Mouse (Mus musculus): ENCODE results near the gene Kcnj9. TPM values are rescaled to one million over a fixed set of nuclear protein-coding genes. Genes with fewer than 3 reads are reported as not detected.

Kcnj9 gene
- polyA plus RNA-seq, 1 experiment from 2014 or later, result not detected

DNA sequence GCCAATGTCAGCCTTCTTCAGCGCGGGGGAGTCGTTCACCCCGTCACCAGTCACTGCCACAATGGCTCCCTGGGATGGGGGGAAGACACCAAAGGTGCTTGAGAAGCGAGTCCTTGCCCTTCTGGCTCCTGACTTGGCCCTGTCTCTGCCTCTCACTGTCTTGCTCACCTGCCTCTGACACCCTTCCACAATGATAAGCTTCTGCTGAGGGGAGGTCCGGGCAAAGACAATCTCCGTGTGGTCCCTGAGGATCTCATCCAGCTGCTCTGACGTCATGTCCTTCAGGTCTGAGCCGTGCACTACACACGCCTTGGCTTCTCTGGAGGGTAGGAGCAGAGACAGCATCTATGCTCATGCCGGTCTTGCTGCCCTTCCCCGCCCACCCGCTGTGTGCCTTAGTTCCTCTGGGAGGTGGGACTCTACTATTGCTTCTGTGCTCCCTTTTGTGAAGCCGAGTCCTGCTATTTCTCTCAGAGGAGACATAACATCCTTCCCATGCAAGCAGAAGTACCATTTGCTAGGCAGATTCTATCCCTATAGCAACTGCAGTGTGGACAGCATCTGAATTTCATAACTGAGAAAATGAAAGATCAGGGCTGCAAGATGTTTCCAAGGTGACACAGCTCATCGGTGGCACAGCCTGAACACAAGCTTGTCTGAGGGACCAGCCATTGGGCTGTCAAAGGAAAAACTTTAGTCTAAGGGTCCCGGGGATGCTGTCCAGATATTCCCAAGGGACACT is 49.2 kb downstream of the Kcnj9 start:
- WGBS, result 81% methylated on average over 16 of the region's 16 CpGs
- Histone ChIP-seq H3K4me2 (no peak overlapping the region), H3K4me1 (no peaks in the 10 kb centered on the region; the same call in 1 of the 2 replicates), H3K9ac (no peak overlapping the region), H3K27ac (no peak overlapping the region), H3K27me3 (no peaks in the 10 kb centered on the region), H3K9me3 (replicated peaks) (no peaks in the 10 kb centered on the region), H3K36me3 (no peaks in the 10 kb centered on the region), H3K4me3 (replicated peaks) (no peak overlapping the region)
- no peak for ATAC-seq (replicated peaks; ENCODE audit: low FRiP score)

GRCm38 (mm10) chr1:172278328-172278727 is 50.8 kb downstream of the Kcnj9 start:
- Histone ChIP-seq H3K9ac (no peak overlapping the region), H3K27me3 (no peaks in the 10 kb centered on the region), H3K27ac (no peak overlapping the region), H3K4me2 (no peak overlapping the region), H3K4me1 (peaks cover 6% of the 10 kb centered on the region; the same call in 1 of the 2 replicates), H3K36me3 (no peaks in the 10 kb centered on the region), H3K4me3 (replicated peaks) (no peak overlapping the region), H3K9me3 (replicated peaks) (no peaks in the 10 kb centered on the region)
- ATAC-seq (replicated peaks; ENCODE audit: low FRiP score), result no peak
- 95% methylated on average over 13 of the region's 13 CpGs for WGBS

GRCm38 (mm10) chr1:172277172-172277571 is 51.9 kb downstream of the Kcnj9 start:
- WGBS, result 79% methylated on average over 3 of the region's 3 CpGs
- Histone ChIP-seq H3K4me1 (peaks cover 6% of the 10 kb centered on the region; the same call in 1 of the 2 replicates), H3K9ac (no peak overlapping the region), H3K4me2 (no peak overlapping the region), H3K27me3 (no peaks in the 10 kb centered on the region), H3K27ac (no peak overlapping the region), H3K36me3 (no peaks in the 10 kb centered on the region), H3K9me3 (replicated peaks) (no peaks in the 10 kb centered on the region), H3K4me3 (replicated peaks) (no peak overlapping the region)
- no peak for ATAC-seq (replicated peaks; ENCODE audit: low FRiP score)

GRCm38 (mm10) chr1:172274547-172274946 is 54.6 kb downstream of the Kcnj9 start:
- no peak for ATAC-seq (replicated peaks; ENCODE audit: low FRiP score)
- peaks cover 6% of the 10 kb centered on the region; the same call in 1 of the 2 replicates for H3K4me1 ChIP-seq
- no peak overlapping the region for H3K9ac ChIP-seq
- no peaks in the 10 kb centered on the region for H3K9me3 ChIP-seq (replicated peaks)
- H3K27ac ChIP-seq, result no peak overlapping the region
- H3K36me3 ChIP-seq, result no peaks in the 10 kb centered on the region
- no peak overlapping the region for H3K4me3 ChIP-seq (replicated peaks)
- 69% methylated on average over 5 of the region's 5 CpGs for WGBS
- H3K4me2 ChIP-seq, result no peak overlapping the region
- no peaks in the 10 kb centered on the region for H3K27me3 ChIP-seq

GRCm38 (mm10) chr1:172274116-172274515 is 55.0 kb downstream of the Kcnj9 start:
- H3K4me3 ChIP-seq (replicated peaks), result no peak overlapping the region
- WGBS, result 50% methylated on average over 5 of the region's 5 CpGs

GRCm38 (mm10) chr1:172273386-172273785 is 55.7 kb downstream of the Kcnj9 start:
- no peak overlapping the region for H3K4me2 ChIP-seq
- no peak overlapping the region for H3K27ac ChIP-seq
- no peak overlapping the region for H3K4me3 ChIP-seq (replicated peaks)
- no peaks in the 10 kb centered on the region for H3K27me3 ChIP-seq
- H3K9ac ChIP-seq, result no peak overlapping the region
- no peak for ATAC-seq (replicated peaks; ENCODE audit: low FRiP score)
- H3K36me3 ChIP-seq, result no peaks in the 10 kb centered on the region
- 89% methylated on average over 6 of the region's 6 CpGs for WGBS
- H3K9me3 ChIP-seq (replicated peaks), result no peaks in the 10 kb centered on the region
- peaks cover 6% of the 10 kb centered on the region; the same call in 1 of the 2 replicates for H3K4me1 ChIP-seq

More at GRCm38 (mm10) chr1:172274116-172274515, 55.0 kb downstream of the Kcnj9 start:
- Histone ChIP-seq H3K4me2 (no peak overlapping the region), H3K27me3 (no peaks in the 10 kb centered on the region), H3K36me3 (no peaks in the 10 kb centered on the region), H3K27ac (no peak overlapping the region), H3K4me1 (peaks cover 6% of the 10 kb centered on the region; the same call in 1 of the 2 replicates), H3K9me3 (replicated peaks) (no peaks in the 10 kb centered on the region), H3K9ac (no peak overlapping the region)
- no peak for ATAC-seq (replicated peaks; ENCODE audit: low FRiP score)

DNA sequence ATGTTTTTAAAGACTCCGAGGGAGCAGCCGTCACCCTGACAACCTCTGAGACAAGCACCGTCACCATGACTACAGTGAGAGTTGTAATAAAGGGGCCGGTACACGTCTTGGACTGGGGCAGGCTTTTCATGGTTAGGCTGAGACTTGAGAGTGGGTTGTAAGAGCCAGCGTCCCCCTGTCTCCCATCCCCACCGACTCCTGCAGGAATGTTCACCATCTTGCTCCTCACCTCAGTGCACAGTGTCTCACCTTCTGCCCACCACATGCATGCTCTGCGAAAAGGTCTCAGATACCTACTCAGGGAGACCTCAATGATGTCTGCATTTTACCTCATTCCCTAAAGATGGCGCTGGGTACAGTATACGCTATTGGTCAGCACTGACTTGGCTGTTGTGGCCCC is 57.4 kb downstream of the Kcnj9 start:
- Histone ChIP-seq H3K27me3 (no peaks in the 10 kb centered on the region), H3K27ac (no peak overlapping the region), H3K4me1 (peaks cover 6% of the 10 kb centered on the region; the same call in 1 of the 2 replicates), H3K9me3 (replicated peaks) (no peaks in the 10 kb centered on the region), H3K36me3 (no peaks in the 10 kb centered on the region), H3K9ac (no peak overlapping the region), H3K4me3 (replicated peaks) (no peak overlapping the region), H3K4me2 (no peak overlapping the region)
- WGBS, result 65% methylated on average over 10 of the region's 10 CpGs
- ATAC-seq (replicated peaks; ENCODE audit: low FRiP score), result no peak

DNA sequence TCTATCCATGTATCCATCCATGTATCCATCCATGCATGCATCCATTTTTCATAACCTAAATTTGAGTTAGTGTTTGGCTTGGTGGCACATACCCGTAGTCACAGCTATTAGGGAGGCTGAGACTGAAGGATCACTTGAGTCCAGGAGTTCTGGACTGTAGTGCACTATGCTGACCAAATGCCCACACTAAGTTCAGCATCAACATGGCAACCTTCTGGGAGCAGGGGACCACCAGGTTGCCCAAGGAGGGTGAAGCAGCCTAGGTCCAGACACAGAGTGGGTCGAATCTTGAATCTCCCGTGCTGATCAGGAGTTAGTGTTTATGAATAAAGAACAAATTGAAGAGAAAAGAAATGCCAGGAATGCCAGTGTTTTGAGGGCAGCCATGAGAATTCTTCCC is 57.9 kb downstream of the Kcnj9 start:
- H3K36me3 ChIP-seq, result no peaks in the 10 kb centered on the region
- no peak overlapping the region for H3K4me2 ChIP-seq
- no peak overlapping the region for H3K4me3 ChIP-seq (replicated peaks)
- H3K4me1 ChIP-seq, result peaks cover 6% of the 10 kb centered on the region; the same call in 1 of the 2 replicates
- H3K27ac ChIP-seq, result no peak overlapping the region
- no peaks in the 10 kb centered on the region for H3K27me3 ChIP-seq
- H3K9me3 ChIP-seq (replicated peaks), result no peaks in the 10 kb centered on the region
- WGBS, result 89% methylated on average over 3 of the region's 3 CpGs
- no peak for ATAC-seq (replicated peaks; ENCODE audit: low FRiP score)
- no peak overlapping the region for H3K9ac ChIP-seq

Other genes starting within 250 kb of the Kcnj9 start
- gene Copa, start 246.8 kb downstream of the Kcnj9 start, polyA plus RNA-seq (2015; fragmentation: Nextera tagmentation; extraction: Ambion mirVana), result 221 and 237 TPM in 2 replicates
- gene Ncstn, start 246.5 kb downstream of the Kcnj9 start, polyA plus RNA-seq (2015; fragmentation: Nextera tagmentation; extraction: Ambion mirVana), result 130 and 137 TPM in 2 replicates
- 149 and 154 TPM in 2 replicates for gene Pex19, start 202.6 kb downstream of the Kcnj9 start, polyA plus RNA-seq (2015; fragmentation: Nextera tagmentation; extraction: Ambion mirVana)
- gene Dcaf8, start 181.2 kb downstream of the Kcnj9 start, polyA plus RNA-seq (2015; fragmentation: Nextera tagmentation; extraction: Ambion mirVana), result 125 and 132 TPM in 2 replicates
- 107 and 124 TPM in 2 replicates for gene Pea15a, start 122.5 kb downstream of the Kcnj9 start, polyA plus RNA-seq (2015; fragmentation: Nextera tagmentation; extraction: Ambion mirVana)
- 6.2 and 8.9 TPM in 2 replicates for gene Casq1, start 109.5 kb downstream of the Kcnj9 start, polyA plus RNA-seq (2015; fragmentation: Nextera tagmentation; extraction: Ambion mirVana)
- 0.05 TPM in 1 of 2 replicates, not detected in the other for gene Atp1a4, start 70.9 kb downstream of the Kcnj9 start, polyA plus RNA-seq (2015; fragmentation: Nextera tagmentation; extraction: Ambion mirVana)
- gene Igsf8, start 67.7 kb downstream of the Kcnj9 start, polyA plus RNA-seq (2015; fragmentation: Nextera tagmentation; extraction: Ambion mirVana), result 48.9 and 54.4 TPM in 2 replicates
- gene Atp1a2, start 31.3 kb downstream of the Kcnj9 start, polyA plus RNA-seq (2015; fragmentation: Nextera tagmentation; extraction: Ambion mirVana), result 2.2 and 2.9 TPM in 2 replicates
- 0.83 and 1.0 TPM in 2 replicates for gene Kcnj10, start 11.9 kb upstream of the Kcnj9 start, polyA plus RNA-seq (2015; fragmentation: Nextera tagmentation; extraction: Ambion mirVana)
- 7.6 and 7.9 TPM in 2 replicates for gene Pigm, start 47.2 kb upstream of the Kcnj9 start, polyA plus RNA-seq (2015; fragmentation: Nextera tagmentation; extraction: Ambion mirVana)
- gene Slamf9, start 146.0 kb upstream of the Kcnj9 start, polyA plus RNA-seq (2015; fragmentation: Nextera tagmentation; extraction: Ambion mirVana), result 0.73 and 1.1 TPM in 2 replicates
- 45.0 and 46.0 TPM in 2 replicates for gene Igsf9, start 152.5 kb upstream of the Kcnj9 start, polyA plus RNA-seq (2015; fragmentation: Nextera tagmentation; extraction: Ambion mirVana)
- gene Tagln2, start 170.7 kb upstream of the Kcnj9 start, polyA plus RNA-seq (2015; fragmentation: Nextera tagmentation; extraction: Ambion mirVana), result 246 and 251 TPM in 2 replicates
- 1.4 and 2.2 TPM in 2 replicates for gene Cfap45, start 191.5 kb upstream of the Kcnj9 start, polyA plus RNA-seq (2015; fragmentation: Nextera tagmentation; extraction: Ambion mirVana)
- 0.57 and 0.59 TPM in 2 replicates for gene Vsig8, start 226.6 kb upstream of the Kcnj9 start, polyA plus RNA-seq (2015; fragmentation: Nextera tagmentation; extraction: Ambion mirVana)

Measured in kidney, embryonic 15.5 days (tissue).